Mouse (Mus musculus) stomach, postnatal 0 days (tissue): ENCODE measurements around the gene Nrp2. TPM values are rescaled to one million over a fixed set of nuclear protein-coding genes. Genes with fewer than 3 reads are reported as not detected.

Experiments used
- ATAC-seq: fragments of 200-750 bp; cut with Nextera tagmentation; 2 replicates; pipeline ENCODE4 v1.8.0; 2017; ENCODE audit not compliant: low FRiP score, low TSS enrichment
- DNase-seq: peaks from one replicate; pipeline ENCODE4 v3.0.0-alpha.2; 2016; ENCODE audit warnings: low spot score
- H3K27ac ChIP-seq: fragments of 300-500 bp; sonication (generic); replicated peaks from 2 replicates; pipeline ENCODE4 v1.5.1; 2014; ENCODE audit warnings: mild to moderate bottlenecking, control low read depth
- H3K27me3 ChIP-seq: fragments of 300-500 bp; sonication (generic); 2 replicates; pipeline ENCODE4 v1.6.1; 2014; ENCODE audit warnings: low read length; ENCODE audit not compliant: control insufficient read depth, insufficient read depth
- H3K36me3 ChIP-seq: fragments of 300-500 bp; sonication (generic); 2 replicates; pipeline ENCODE4 v1.6.1; 2014; ENCODE audit warnings: low read length, mixed read lengths; ENCODE audit not compliant: control insufficient read depth, insufficient read depth
- H3K4me1 ChIP-seq: fragments of 300-500 bp; sonication (generic); replicated peaks from 2 replicates; pipeline ENCODE4 v1.6.1; 2014; ENCODE audit warnings: antibody characterized with exemption; ENCODE audit not compliant: control insufficient read depth, insufficient read depth
- H3K4me2 ChIP-seq: fragments of 300-500 bp; sonication (generic); replicated peaks from 2 replicates; pipeline ENCODE4 v1.6.1; 2014; ENCODE audit warnings: low read depth, mild to moderate bottlenecking, control low read depth, moderate library complexity
- H3K4me3 ChIP-seq: fragments of 300-500 bp; sonication (generic); 2 replicates; pipeline ENCODE4 v1.5.1; 2014; ENCODE audit warnings: low read depth, low read length, control low read depth
- H3K9ac ChIP-seq: fragments of 300-500 bp; sonication (generic); 2 replicates; pipeline ENCODE4 v1.6.1; 2014; ENCODE audit warnings: mild to moderate bottlenecking, low read length, control low read depth, mixed read lengths
- H3K9me3 ChIP-seq: fragments of 300-500 bp; sonication (generic); 2 replicates; pipeline ENCODE4 v1.6.1; 2016; ENCODE audit warnings: low read length; ENCODE audit not compliant: control insufficient read depth
- CTCF ChIP-seq: IDR thresholded peaks from 2 replicates; pipeline ENCODE4 v1.5.1; 2016; ENCODE audit warnings: antibody characterized with exemption, low read depth, mild to moderate bottlenecking, moderate library complexity
- EP300 ChIP-seq: optimal IDR thresholded peaks from 2 replicates; pipeline ENCODE3; 2016; ENCODE audit warnings: antibody characterized with exemption
- WGBS: fragments of 180-500 bp; shearing (Covaris S2); extraction: QIAGEN DNeasy Blood & Tissue Kit; methylation state at CpG from one replicate; pipeline ENCODE4 v1.1.7; 2014; 5-methylcytosine and 5-hydroxymethylcytosine counted together
- polyA plus RNA-seq: library from polyadenylated mRNA; unstranded; fragments of >200 nt; fragmentation: Nextera tagmentation; extraction: Ambion mirVana; gene quantifications from 2 replicates; pipeline ENCODE4 v1.2.1, GENCODE M21; 2015

Nrp2 gene
- polyA plus RNA-seq, 1 experiment from 2014 or later, result 10.2 TPM

DNA sequence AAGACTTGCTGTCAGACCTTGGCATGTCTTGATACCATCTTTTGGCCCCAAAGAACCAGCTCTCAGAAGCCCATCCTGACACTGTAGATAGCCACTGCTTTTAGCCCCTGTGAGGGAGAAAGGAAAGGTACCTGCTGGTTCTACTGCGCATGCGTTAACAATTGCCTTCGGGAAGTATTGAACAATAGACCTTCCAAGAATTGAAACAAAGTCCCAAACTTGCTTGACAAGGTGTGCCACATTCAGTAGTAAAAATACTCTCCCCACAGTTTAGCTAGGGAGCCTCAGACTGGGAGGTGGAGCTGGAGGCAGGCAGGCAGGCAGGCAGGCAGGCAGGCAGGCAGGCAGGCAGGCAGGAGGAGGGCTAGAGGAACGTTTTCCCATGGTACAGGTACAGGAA is 69.3 kb downstream of the Nrp2 start:
- Histone ChIP-seq H3K9me3 (no peaks in the 10 kb centered on the region), H3K4me1 (0 out of 2 replicates have a peak, but pooled peaks cover 4% of the 10 kb centered on the region), H3K4me2 (no peak overlapping the region), H3K9ac (no peak overlapping the region), H3K27ac (peak overlapping the region; percentile 74), H3K27me3 (no peaks in the 10 kb centered on the region), H3K36me3 (no peaks in the 10 kb centered on the region), H3K4me3 (no peak overlapping the region)
- WGBS, result 58% methylated on average over 4 of the region's 4 CpGs
- TF ChIP-seq CTCF, result no peak
- no peak for TF ChIP-seq EP300
- DNase-seq (peak; percentile 37), ATAC-seq (peak; percentile 41; the same call in 1 of the 2 replicates)

DNA sequence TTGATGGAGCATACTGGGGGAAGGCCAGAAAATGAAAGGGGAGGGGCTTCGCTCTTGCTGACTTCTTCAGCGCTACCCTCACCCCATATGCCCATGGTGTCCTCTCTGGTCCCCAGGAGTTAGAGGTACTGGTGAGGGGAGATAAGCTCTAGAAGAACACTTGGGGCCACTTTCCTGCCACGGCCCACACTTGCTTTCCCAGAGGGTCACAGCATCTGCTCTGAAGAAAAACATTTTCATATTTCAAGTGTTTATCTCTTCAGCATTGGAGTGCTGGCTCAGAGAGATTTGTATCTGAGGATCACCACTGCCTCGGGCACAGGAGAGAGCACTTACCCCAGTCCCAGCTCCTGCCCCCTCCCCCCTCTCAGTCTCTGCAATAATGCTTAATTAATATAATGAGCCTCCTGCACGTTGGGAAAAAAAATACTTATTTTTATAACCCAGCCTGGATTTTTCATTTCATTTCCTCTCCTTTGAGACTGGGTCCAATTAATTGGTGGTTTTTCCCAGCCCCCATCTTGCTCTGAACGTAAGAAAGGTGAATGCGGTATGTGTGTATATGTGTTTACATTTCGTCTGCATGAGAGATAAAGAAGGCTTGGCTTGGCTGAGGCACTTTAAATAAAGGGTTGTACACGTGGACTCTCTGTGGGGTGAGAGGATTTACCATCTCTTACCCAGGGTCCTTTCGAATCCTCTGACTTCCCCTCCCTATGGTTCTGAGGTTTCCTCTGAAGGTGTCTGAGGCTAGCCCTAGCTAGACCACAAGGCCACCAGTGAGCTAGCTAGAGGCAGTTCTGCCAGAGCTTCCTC is 70.2 kb downstream of the Nrp2 start:
- H3K9ac ChIP-seq, result no peak overlapping the region
- H3K36me3 ChIP-seq, result no peaks in the 10 kb centered on the region
- peak overlapping the region; percentile 65 for H3K27ac ChIP-seq
- DNase-seq (peak; percentile 45), ATAC-seq (peak; percentile 77)
- no peak overlapping the region for H3K4me3 ChIP-seq
- no peak overlapping the region for H3K4me2 ChIP-seq
- 0 out of 2 replicates have a peak, but pooled peaks cover 4% of the 10 kb centered on the region for H3K4me1 ChIP-seq
- TF ChIP-seq EP300 (no peak), CTCF (no peak)
- H3K9me3 ChIP-seq, result no peaks in the 10 kb centered on the region
- no peaks in the 10 kb centered on the region for H3K27me3 ChIP-seq
- 53% methylated on average over 10 of the region's 10 CpGs for WGBS

DNA sequence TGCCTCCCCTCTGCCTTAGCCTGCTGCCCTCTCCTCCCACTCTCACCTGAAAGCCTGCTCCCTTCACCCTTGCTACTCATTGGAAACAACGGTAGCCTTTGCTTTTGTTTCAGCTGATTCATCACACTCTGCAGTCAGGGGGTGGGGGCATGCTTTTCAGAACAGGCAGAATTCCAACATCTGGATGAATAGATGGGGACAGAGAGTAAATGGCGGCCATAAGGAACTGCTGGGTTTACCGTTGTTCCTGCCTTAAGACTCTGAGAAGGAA is 70.8 kb downstream of the Nrp2 start:
- H3K4me3 ChIP-seq, result no peak overlapping the region
- ATAC-seq, result peak; percentile 45
- no peaks in the 10 kb centered on the region for H3K36me3 ChIP-seq
- TF ChIP-seq EP300 (no peak), CTCF (no peak)
- peak overlapping the region; percentile 65 for H3K27ac ChIP-seq
- no peaks in the 10 kb centered on the region for H3K9me3 ChIP-seq
- 0 out of 2 replicates have a peak, but pooled peaks cover 4% of the 10 kb centered on the region for H3K4me1 ChIP-seq
- no peak overlapping the region for H3K4me2 ChIP-seq
- H3K27me3 ChIP-seq, result no peaks in the 10 kb centered on the region
- no peak overlapping the region for H3K9ac ChIP-seq
- 48% methylated on average over 3 of the region's 3 CpGs for WGBS
- DNase-seq, result no peak

DNA sequence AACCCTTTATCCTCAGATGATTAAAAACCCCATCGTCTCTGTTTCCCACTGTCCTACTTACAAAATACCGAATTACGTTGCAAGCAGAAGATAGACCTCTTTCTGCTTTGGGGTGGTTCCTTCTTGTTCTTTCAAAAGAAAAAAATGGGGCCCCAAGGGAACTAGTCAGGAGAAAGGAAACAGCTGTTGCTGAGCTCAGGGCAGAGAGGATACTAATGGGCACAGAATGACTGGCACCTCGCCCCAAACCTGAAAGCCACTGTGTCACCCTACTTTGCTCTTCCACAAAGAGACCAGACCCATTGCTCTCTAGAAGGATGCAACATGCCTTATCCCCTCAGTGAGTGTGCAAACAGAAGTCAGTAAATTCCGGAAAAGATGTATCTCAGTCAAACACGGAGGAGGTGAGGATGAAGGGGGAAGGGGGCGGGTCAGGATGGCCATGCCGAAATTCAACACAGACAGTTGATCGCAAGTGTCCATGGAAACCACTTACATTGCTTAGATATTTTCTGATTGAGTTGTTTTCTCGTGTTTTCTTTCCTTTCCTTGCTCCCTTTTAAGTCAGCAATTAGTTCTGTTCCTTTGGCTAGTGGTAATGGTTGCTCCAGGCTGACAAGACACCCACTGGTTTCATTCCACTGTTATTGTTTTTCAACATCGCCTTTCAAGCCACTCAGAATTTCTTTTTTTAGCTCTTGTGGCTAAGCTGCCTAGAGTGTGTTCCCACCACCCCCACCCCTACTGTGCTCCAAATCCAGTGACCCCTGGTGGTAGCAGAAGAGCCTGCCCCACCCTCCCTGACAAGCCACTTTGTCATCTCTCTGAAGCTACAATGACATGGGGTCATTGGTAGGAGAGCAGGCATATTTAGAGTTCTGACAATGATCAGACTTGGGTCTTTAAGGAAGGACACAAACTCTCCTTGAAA is 71.5 kb downstream of the Nrp2 start:
- 77% methylated on average over 11 of the region's 11 CpGs for WGBS
- no peaks in the 10 kb centered on the region for H3K36me3 ChIP-seq

DNA sequence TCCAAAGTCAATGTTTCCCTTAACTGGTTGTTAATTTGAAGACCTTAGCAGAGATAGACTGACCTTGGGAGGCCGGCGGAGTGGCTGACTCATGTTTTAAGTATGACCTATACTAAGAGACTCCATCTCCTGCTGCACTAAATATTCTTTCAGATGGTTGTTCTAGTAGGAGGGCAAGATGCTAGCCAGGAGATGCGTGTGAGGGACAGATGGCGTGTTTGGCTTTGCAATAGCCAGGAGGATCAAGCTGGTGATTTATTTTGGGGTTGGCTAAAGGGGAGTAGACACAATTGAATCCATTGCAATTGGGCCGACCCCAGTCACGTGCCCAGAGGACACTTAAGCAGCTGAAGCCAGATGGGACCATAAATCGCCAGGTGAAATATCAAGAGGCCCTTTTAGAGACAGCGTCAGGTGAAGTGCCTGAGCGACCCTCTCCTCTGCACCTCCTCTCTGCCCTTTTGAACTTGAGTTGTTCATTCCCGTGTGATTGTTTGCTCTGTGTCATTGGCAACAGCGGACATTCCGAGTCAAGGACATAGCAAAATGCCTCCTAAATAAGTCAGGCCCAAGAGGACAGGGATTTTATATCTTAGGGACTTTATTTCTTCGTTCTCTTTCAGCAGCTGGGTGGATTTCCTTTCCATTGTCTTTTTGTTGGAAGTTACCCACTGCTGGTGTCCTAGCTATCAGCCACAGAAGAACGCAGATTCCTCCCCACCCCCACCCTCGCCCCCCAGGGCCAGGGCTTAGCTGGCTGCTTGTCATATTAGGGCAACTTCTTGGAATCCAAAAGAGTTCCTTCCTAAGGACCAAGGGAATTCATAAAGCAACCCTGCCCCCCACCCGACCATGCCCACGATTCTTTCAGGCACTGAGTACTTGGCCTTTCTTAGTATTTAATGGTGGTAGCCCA is 74.5 kb downstream of the Nrp2 start:
- no peaks in the 10 kb centered on the region for H3K9me3 ChIP-seq
- no peak overlapping the region for H3K27ac ChIP-seq
- H3K4me2 ChIP-seq, result no peak overlapping the region
- no peak overlapping the region for H3K4me3 ChIP-seq
- ATAC-seq (no peak), DNase-seq (no peak)
- H3K27me3 ChIP-seq, result no peaks in the 10 kb centered on the region
- TF ChIP-seq CTCF (no peak), EP300 (no peak)
- WGBS, result 49% methylated on average over 17 of the region's 17 CpGs
- H3K36me3 ChIP-seq, result peaks cover 3% of the 10 kb centered on the region
- no peak overlapping the region for H3K9ac ChIP-seq
- no peaks in the 10 kb centered on the region for H3K4me1 ChIP-seq

More for the DNA sequence above, 71.5 kb downstream of the Nrp2 start:
- Histone ChIP-seq H3K27ac (peak overlapping the region; percentile 65; the same call in 1 of the 2 replicates), H3K4me1 (0 out of 2 replicates have a peak, but pooled peaks cover 4% of the 10 kb centered on the region), H3K4me2 (no peak overlapping the region), H3K9me3 (no peaks in the 10 kb centered on the region), H3K27me3 (no peaks in the 10 kb centered on the region), H3K4me3 (no peak overlapping the region), H3K9ac (no peak overlapping the region)
- TF ChIP-seq EP300 (no peak), CTCF (peak; percentile 34)
- DNase-seq (no peak), ATAC-seq (no peak)
